Mouse (Mus musculus) Muller cell, postnatal 12 days (primary cell): Measurements from ENCODE around the gene Tspan14.

Source experiments
- DNase-seq: peaks from one replicate; pipeline ENCODE4 v3.0.0-alpha.2; 2015; ENCODE audit errors: inconsistent ontology term

Tspan14 gene

DNA sequence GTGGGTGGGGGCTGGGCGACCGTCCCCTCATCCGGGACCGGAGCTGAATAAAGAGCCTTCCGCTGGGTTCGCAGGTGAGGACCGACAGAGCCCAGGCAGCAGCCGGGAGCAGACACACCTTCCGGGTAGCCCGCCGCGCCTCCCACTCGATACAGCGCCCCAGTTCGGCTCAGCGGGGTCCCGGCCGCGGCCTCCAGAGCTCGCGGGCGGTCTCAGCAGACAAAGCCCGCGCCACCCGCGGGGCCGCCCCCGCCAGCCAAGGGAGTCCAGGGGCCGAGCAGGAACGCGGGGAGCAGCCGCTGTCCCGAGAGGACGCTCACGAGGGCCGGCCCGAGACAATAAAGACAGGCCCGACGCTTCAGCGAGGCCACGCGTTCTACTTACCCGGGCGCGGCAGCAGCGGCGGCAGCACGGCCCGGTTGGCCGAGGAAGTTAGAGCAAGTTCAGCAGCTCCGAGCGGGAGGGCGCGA is at the start of gene Tspan14:
Gene Tspan14 (minus strand): TSS at position 416 of the 470 bp plus-strand sequence.
- DNase-seq: no peak

DNA sequence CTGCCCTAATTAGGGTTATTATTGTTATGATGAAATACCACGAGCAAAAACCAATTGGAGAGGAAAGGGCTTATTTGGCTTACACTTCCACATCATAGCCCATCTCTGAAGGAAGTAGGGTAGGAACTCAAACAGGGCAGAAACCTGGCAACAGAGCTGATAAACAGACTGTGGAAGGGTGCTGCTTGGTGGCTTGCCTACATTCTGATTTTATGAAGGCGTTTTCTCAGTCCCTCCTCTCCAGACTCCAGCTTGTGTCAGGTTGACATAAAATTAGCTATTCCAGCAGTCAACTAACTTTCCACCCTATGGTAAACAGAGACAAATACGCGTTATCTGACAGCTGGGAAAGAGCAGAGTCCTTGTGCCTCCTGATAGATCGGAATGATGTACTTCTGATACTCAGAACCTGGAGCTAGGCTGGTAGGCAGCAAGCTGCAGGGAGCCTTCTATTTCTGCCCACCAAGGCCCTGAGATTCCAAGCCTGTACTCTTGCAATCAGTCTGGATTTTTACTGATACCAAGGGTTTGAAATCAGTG is 48.2 kb upstream of the Tspan14 start:
- no peak for DNase-seq

DNA sequence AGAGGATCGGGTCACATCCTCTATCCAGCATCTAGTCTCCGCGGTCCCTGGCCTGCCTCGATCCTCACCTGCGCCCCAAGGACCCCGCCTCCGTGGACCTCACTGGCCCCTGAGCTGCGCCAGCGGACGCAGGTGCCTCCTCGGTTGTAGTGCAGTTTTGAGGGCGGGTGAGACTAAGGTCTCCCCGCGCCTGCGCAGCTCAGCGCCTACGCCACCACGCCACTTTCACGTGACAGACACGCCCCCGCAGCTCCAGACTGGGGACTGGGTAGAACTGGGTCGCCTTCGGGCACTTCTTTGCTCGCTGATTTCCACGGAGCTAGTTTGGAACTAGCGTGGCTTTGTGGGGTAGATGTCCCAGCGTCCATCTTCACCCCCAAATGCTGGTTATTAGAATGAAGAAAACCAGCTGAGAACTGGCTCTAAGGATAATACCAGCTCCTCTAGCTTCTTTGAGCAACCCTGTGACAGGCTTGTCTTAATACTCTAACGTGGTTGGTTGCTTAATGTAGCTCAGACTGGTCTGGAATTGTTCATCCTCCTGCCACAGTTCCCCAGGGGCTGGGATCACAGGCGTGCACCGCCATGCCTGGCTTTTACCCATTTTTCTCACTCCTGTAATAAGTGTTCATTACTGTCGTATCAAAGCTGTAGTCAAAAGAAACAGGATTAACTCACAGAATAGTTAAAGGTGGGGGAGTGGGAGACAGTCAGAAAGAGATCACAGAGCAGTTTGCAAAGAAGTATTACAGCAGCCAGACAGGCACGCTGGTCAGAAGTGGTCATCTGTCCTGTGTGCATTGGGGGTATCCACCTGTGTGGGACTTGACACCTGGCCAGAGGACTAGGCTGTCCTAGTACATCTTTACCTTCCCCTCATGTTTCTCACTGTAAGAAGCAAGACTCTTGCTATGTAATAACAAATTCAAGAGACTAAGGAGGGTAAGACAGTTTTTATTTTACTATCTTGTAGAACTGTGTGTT is 47.3 kb upstream of the Tspan14 start, which contains the start of gene Fam213a:
Gene Fam213a (minus strand): TSS at position 159 of the 984 bp plus-strand sequence.
- DNase-seq: peak; percentile 90

DNA sequence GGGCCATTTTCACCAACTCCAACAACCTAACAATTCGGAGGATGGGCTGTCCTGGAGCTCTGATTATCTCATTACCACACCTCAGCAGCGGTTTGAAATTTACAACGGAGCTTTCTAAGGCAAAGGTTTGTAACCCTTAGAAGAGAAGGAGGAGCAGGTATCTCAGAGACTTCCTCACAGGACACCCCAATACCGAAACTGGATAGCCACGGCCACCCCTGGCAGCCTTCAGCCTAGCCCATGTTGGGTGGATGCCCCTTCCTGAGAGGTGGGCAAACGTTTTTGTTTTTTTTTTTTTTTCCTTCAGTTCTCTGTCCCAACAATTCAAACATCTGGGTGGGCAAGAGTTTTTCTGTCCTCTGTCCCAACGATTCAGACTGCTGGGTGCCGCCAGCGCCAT is 46.5 kb upstream of the Tspan14 start:
- no peak for DNase-seq

DNA sequence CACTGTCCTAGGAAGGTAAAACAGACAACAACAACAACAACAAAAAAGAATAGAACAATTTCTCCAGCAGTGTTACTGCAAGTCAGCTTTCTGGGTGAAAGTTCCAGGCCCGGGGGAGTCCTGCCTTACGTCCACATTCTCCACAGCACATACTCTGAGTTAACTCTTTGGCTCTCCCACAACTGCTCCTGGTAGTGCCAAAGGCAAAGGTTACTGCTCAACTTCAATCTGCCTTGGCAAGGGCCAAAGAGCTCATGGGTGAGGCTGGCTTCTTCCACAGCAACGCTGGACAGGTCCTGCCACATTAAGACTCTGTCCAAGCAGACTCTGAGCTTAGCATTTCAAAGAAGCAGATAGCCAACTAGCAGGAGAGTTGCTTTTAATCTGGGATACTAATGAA is 45.3 kb upstream of the Tspan14 start:
- DNase-seq: no peak

DNA sequence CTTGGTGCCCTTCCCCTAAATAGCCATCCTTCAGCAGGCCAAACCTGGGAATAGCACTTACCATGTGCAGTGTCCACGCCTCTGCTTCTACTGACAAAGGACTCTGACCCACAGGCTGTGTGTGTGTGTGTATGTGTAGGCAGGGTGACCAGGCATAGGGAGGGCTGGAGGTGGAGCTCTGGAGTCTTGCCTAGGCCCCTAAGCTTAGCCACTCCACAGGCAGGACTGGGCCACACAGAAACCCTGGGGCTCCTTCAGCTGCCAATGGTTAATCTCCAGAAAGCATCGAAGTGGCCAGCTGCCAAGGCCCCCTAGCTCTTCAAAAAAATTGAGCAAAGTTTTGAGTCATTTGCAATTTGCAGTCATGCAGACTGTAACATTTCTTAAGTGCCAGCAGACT is 41.5 kb upstream of the Tspan14 start:
- peak; percentile 58 for DNase-seq

DNA sequence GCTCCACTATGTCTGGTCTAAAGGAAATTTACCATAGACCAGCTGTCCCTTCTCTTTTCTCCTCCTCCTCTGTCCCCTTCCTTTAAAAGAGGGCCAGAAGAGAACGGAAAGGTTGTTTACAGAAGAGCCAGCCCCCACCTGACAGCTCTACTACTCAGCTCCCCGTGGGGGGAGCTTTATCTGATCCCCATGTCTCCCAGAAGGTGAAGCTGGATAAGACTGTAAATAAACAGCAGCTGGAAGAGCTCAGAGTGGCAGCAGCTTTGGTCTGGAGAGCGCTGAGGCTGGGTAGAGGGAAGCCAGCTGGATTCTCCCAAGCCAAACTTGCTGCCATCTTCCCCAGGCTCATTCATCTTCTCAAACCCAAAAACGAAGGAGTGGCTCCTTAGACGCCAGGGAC is 41.0 kb upstream of the Tspan14 start:
- DNase-seq: no peak

DNA sequence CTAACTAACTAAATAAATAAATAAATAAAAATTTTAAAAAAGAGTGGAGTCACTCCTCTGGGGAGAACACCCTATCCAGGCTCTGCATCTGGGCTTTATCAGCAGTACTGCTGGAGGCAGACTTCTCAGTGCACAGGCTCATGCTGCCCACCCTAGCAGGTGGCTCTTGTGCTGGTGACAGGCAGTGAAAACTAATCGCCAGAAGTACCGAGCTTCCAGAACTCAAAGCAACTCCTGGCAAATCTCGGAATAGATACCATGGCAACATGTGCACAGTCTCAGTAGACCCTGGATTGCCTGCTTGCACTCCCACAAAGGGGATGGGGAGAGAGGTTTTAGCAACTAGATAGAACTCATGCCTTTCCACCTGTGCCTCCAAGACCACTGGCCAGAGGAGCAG is 40.3 kb upstream of the Tspan14 start:
- DNase-seq: no peak

DNA sequence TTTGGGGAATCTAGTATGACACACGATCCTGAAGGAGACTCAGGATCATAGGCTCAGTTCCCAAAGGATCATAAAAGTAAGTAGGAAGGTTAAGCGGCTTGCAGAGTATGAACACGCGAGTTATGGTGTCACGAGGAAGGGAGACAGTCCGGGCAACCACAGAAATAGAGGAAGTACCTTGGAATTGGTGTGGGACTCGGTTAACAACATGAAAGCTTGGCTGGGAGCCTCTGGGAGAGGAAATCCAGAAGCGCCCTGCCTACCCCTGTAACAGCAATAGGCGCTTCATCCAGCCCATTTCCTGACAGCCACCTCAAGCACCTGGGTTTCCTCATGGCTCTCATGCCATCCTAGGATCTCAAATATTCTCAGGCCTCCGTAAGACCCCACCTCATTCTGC is 39.7 kb upstream of the Tspan14 start:
- no peak for DNase-seq

DNA sequence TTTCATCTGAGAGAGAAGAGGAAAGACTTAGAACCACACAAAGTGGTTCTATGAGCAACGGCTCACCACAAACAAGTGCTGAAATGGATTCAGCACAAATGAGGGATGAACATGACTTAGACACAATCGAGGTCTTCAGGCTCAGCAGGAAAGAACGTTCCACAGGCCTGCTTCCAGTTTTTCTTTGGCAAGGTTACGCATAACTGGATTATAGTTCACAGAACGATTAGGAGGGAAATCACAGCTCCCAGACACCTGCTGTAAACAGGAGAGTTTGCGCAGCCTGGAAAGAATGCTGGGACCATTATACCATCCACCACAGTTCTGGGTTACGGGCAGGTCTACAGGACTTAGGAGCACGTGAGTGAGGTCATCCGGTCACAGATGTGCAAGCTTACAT is 39.1 kb upstream of the Tspan14 start:
- DNase-seq: no peak

DNA sequence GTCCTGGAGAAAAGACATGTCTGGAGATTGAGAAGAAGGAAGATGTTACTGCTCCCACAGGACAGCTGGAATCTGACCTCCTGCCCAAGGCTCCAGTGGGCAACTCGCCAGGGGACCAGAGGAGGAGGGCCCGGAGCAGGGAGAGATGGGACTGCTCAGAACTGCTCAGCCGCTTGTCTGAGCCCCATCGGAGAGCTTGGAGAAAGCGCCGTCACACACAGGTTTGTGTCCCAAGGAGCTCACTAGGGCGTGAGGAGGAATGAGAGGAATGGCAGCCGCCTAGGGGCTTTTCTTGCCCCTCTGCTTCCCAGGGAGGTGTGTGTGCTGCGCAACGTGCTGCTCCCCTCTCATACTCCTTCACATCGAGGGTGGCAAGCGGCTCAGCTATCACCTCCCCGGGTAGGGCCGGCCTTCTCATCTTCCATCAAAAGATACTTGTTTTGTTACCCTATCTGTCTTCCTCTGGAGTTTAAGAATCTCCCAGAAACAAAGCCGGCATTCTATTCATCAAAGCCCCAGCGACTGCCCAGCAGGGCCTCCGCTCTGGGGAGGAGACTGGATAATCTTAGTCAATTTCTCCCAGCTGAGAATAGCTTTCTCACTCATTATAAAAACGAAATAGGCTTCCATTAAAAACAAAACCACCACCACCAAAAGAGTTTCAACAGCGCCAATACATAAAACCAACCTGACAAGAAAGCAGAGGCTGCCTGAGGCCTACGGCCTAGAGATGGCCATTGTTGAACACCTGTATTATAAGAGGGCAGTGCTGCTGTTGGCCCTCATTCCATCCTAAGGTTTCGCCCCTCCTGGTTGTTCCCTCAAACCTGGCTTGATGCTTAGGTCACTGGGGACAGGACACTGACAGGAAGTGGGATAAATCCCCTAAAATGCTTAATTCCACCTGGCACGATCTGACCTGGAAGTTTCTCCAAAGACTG is 37.9 kb upstream of the Tspan14 start:
- DNase-seq: peak; percentile 64

DNA sequence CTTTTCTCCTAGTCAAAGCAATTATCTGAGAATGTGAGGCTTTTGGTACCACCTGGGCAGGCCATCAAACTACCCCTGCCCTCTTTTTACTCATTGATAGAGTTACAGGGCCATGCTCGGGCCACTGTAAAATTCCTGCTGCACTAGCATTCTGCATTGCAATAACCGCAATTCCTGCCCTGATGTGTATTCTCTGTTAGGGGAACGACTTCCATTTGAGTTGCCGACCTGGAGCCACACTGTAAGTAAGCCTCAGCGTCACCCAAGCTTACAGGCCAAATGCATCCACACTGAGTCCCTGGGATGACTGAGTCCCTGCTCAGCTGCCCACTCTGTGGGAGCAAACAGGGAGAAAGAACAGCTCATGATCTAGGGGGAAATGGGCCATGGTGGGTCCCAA is 35.0 kb upstream of the Tspan14 start:
- DNase-seq: no peak

DNA sequence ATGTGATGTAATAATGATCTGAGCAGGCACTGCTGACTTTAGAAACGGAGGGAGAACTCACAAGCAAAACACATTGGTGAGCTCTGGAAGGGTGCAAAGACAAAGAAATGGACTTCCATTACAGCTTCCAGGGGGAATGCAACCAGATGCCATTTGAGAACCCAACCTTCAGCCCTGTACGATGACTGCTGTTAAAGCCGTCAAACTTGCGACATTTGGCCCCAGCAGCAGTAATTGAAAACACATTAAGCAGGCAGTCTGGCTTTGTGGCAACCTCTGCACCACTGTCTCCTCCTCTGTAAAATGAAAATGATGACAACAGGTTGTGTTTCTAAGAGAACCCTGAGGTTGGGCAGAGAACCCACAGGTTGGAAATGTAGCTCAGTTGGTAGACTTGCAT is 34.2 kb upstream of the Tspan14 start:
- no peak for DNase-seq

DNA sequence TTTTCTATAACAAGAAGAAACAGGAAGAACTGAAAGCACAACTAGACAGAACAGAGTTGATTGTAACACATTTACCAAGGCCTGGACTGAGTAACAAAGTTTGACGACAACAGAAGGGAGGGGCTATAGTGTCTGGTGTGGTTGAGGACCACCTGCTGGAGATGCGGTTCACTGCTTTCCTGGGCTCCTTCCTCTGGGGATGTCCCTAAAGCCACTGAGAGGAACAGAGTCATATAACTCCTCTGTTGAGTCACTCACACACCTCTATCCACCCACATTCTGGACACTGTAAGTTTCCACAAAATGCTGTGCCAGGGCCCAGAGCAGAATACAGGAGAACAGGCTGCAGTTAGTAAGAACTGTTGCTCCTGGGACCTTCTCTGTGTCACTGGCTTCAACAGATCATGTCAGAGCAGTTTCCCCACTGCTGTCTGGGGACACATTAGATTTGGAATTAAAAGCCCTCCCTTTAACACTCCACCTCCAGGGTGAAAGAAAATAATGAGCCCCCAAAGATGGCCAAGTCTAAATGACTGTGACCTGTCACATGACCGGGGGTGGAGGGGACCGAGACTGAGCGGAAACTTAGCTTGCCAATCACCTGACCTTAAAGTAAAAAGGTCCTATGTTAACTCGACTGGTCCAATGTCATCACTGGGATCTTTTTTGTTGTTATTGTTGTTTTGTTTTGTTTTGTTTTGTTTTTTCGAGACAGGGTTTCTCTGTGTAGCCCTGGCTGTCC is 33.5 kb upstream of the Tspan14 start:
- no peak for DNase-seq

DNA sequence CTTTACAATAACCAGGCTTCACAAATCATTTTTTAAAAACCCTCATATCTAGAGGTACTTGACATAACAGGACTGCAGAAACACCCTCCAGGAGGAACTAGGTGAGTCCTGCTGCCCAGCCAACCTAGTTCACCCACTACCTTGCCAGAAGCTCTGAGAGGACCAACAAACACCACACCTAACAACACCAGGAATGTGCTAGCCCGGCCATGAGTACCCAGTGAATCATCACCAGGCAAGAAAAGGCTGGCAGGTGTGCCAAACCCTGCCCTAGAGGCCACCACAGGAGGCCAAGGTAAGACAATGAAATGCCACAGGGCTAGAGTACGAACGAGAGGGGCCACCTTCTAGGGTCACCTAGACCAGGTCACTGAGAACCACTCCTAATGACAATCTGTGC is 29.6 kb upstream of the Tspan14 start:
- no peak for DNase-seq

DNA sequence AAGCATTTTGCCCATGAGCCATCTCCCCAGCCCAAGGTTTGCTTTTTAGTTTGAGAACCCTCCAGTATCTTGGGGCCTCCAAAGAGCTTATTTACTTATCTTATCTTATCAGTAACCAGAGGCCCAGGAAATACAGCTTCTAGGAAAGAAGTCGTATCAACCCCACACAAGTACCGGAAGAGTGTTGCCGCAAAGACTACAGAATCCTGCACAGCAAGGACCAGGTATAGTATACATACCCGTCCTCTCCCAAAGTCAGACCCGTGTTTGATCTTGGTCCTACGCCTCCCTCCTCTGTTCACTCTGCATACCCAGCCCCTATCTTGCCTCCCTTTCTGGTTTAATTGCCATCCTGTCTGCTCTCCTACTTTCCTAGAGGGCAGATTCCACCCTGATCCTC is 25.9 kb upstream of the Tspan14 start:
- DNase-seq: no peak

DNA sequence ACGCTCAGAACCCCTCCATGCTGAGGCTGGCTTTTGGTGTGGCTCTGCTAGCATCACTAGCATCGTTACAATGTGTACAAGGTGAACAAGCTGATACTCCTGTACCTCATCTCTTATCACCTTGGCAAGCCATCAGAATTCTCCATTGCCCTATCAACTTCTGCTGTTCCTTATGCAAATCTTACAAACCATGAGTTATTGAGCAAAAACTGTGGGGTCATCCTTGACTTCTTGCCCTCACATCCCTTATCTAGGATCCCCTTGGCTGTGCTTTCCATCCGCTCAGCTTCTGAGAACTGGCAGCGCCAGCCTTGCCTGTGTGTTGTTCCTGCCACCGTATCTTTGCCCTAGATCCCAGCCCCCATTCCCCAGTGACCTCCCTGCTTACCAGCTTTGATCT is 22.2 kb upstream of the Tspan14 start:
- DNase-seq: no peak

DNA sequence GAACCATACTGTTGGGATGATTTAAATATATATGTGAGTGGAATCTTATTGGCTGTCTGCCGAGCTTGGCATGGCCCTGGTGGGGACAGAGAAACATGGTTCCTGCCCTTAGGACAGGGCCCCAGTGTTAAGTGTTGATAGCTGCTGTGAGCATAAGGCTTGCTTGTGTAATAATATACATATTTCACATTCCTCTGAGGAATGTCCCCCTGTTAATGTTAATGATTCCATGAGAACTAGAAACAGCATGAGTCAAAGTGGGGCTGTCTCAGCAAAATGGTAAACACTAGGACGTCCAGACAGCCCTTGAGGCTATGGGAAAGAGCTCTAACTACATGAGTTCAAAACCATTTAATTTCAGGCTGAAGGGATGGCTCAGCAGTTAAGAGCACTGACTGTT is 20.6 kb upstream of the Tspan14 start:
- DNase-seq: no peak

DNA sequence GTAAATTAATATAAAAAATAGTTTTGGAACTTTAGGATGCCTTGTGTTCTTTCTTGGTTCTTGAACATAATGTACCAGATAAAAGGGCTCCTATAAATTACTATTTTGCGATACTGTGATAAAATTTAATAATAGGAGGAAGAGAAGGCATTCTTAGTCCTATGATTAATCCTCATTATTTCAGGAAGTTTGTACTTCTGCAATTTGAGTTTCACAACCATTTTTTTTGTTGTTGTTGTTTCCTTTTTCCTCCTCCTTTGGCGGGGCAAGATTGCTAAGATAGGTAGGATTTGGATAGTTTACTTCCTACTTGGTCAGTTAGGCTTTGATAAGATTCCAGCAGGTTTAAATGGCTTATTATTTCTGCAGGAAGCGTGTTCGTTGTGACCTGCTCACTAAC is 19.0 kb upstream of the Tspan14 start:
- DNase-seq: no peak

DNA sequence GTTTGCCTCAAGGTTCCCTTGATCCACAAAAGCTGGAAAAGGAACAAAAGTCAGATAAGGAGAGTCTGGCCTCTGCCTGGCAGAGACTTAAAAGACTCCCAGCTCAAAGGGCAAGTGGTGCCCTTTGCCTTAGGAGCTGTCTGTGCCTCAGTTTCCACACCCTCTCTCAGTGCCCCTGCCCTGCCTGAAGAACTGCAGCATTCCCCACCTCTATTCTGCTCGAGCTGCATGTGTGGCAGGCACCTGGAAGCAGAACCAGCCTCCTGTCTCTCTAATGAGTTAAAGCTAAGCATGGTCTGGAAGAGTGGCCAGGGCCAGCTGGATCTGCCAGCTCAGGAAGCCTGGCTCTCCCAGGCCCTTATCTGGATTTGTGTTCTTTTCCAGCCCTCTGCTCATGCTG is 13.1 kb upstream of the Tspan14 start:
- DNase-seq: no peak

DNA sequence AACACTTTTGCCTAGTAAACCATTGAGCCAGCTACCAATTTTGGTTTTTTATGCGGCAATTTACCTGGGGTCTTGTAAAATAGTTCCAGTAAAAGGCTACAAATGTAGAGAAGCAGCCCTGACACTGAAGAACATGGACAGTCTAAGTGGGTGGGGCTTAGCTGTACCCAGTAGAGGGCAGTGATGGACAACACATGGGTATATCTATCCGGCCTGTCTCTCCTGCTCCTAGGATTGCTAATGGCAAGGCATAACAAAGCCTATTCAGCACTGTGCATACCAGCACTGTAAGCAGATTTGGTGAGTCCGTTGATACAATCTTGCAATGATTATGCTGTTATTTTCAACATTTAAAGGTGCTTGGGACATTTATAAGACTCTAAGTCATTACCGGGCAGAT is 12.4 kb upstream of the Tspan14 start:
- peak; percentile 67 for DNase-seq
